Mouse (Mus musculus): Measurements from ENCODE around the gene Ptp4a2. TPM values are rescaled to one million over a fixed set of nuclear protein-coding genes. Genes with fewer than 3 reads are reported as not detected.
"Not testable (repeated sequence)": the region's sequence is repeated elsewhere in the genome, so short reads cannot be mapped to it uniquely, and the experiment has no call there.

Gene Ptp4a2
- polyA plus RNA-seq (2015; fragmentation: Nextera tagmentation; extraction: Ambion mirVana) = 228 and 238 TPM in 2 replicates

- H3K4me1 ChIP-seq (replicated peaks) = peaks cover 6% of the 10 kb centered on the region
- no peak within 1 kb of the TSS for H3K27ac ChIP-seq (replicated peaks)
- no peak; the same call in 1 of the 2 replicates for ATAC-seq (ENCODE audit: low FRiP score, low read depth)
- H3K27me3 ChIP-seq = peaks cover 8% of the 10 kb centered on the region
- H3K36me3 ChIP-seq = no peaks in the 10 kb centered on the region
- no peak within 1 kb of the TSS for H3K9ac ChIP-seq
- H3K4me2 ChIP-seq = peak within 1 kb of the TSS; percentile 54
- H3K4me3 ChIP-seq = peak within 1 kb of the TSS; percentile 27
- H3K9me3 ChIP-seq = no peaks in the 10 kb centered on the region
- 23% methylated on average over 35 of the region's 35 CpGs for WGBS
These were observed at the start of gene Ptp4a2 for GRCm38 (mm10) chr4:129810798-129811604. TSS of gene Ptp4a2 (plus strand) at chr4:129811219.

- no peaks in the 10 kb centered on the region for H3K36me3 ChIP-seq
- no peak for ATAC-seq (ENCODE audit: low FRiP score, low read depth)
- no peak overlapping the region for H3K4me3 ChIP-seq
- WGBS = 94% methylated on average over 12 of the region's 12 CpGs
- H3K9me3 ChIP-seq = no peaks in the 10 kb centered on the region
- no peaks in the 10 kb centered on the region for H3K4me1 ChIP-seq (replicated peaks)
- H3K27me3 ChIP-seq = no peaks in the 10 kb centered on the region
- no peak overlapping the region for H3K27ac ChIP-seq (replicated peaks)
- H3K9ac ChIP-seq = no peak overlapping the region
- no peak overlapping the region for H3K4me2 ChIP-seq
These were observed 49.4 kb upstream of the Ptp4a2 start for GRCm38 (mm10) chr4:129761606-129762005.

- H3K4me1 ChIP-seq (replicated peaks); H3K27me3 ChIP-seq; H3K36me3 ChIP-seq; ATAC-seq (ENCODE audit: low FRiP score, low read depth); H3K9me3 ChIP-seq; H3K27ac ChIP-seq (replicated peaks); H3K4me3 ChIP-seq; H3K9ac ChIP-seq; H3K4me2 ChIP-seq: not testable (repeated sequence)
- 89% methylated on average over 1 of the region's 1 CpGs for WGBS
These were observed 48.5 kb upstream of the Ptp4a2 start for GRCm38 (mm10) chr4:129762496-129762895.

GRCm38 (mm10) chr4:129765351-129765750 lies 45.7 kb upstream of the Ptp4a2 start:
- WGBS = 91% methylated on average over 3 of the region's 3 CpGs
- Histone ChIP-seq H3K27me3 (no peaks in the 10 kb centered on the region), H3K36me3 (no peaks in the 10 kb centered on the region), H3K4me1 (replicated peaks) (no peaks in the 10 kb centered on the region), H3K9me3 (no peaks in the 10 kb centered on the region), H3K9ac (no peak overlapping the region), H3K27ac (replicated peaks) (no peak overlapping the region), H3K4me2 (no peak overlapping the region), H3K4me3 (no peak overlapping the region)
- ATAC-seq (ENCODE audit: low FRiP score, low read depth) = no peak

- no peak for ATAC-seq (ENCODE audit: low FRiP score, low read depth)
- WGBS = 62% methylated on average over 8 of the region's 8 CpGs
- H3K27ac ChIP-seq (replicated peaks) = no peak overlapping the region
- H3K4me3 ChIP-seq = no peak overlapping the region
- no peaks in the 10 kb centered on the region for H3K27me3 ChIP-seq
- H3K9ac ChIP-seq = no peak overlapping the region
- H3K9me3 ChIP-seq = no peaks in the 10 kb centered on the region
- no peaks in the 10 kb centered on the region for H3K36me3 ChIP-seq
- peaks cover 18% of the 10 kb centered on the region for H3K4me1 ChIP-seq (replicated peaks)
- H3K4me2 ChIP-seq = no peak overlapping the region
These were observed 43.2 kb upstream of the Ptp4a2 start for GRCm38 (mm10) chr4:129767782-129768181.

GRCm38 (mm10) chr4:129768742-129769141 lies 42.3 kb upstream of the Ptp4a2 start:
- not testable (repeated sequence) for H3K27me3 ChIP-seq; ATAC-seq (ENCODE audit: low FRiP score, low read depth); H3K4me3 ChIP-seq; H3K4me2 ChIP-seq; H3K36me3 ChIP-seq; H3K27ac ChIP-seq (replicated peaks); H3K9me3 ChIP-seq; H3K9ac ChIP-seq
- WGBS = 79% methylated on average over 3 of the region's 3 CpGs
- H3K4me1 ChIP-seq (replicated peaks) = peaks cover 18% of the 10 kb centered on the region

- ATAC-seq (ENCODE audit: low FRiP score, low read depth) = no peak
These were observed 40.4 kb upstream of the Ptp4a2 start for GRCm38 (mm10) chr4:129770600-129770999.

GRCm38 (mm10) chr4:129771314-129771671 lies 39.7 kb upstream of the Ptp4a2 start:
- H3K4me3 ChIP-seq = no peak overlapping the region
- ATAC-seq (ENCODE audit: low FRiP score, low read depth) = peak; percentile 51; the same call in 1 of the 2 replicates
- peak overlapping the region; percentile 62 for H3K27ac ChIP-seq (replicated peaks)
- H3K4me1 ChIP-seq (replicated peaks) = peaks cover 26% of the 10 kb centered on the region
- peak overlapping the region; percentile 43 for H3K4me2 ChIP-seq
- 16% methylated on average over 7 of the region's 7 CpGs for WGBS
- H3K9me3 ChIP-seq = no peaks in the 10 kb centered on the region
- no peaks in the 10 kb centered on the region for H3K27me3 ChIP-seq
- H3K9ac ChIP-seq = no peak overlapping the region
- no peaks in the 10 kb centered on the region for H3K36me3 ChIP-seq

More at GRCm38 (mm10) chr4:129770600-129770999, 40.4 kb upstream of the Ptp4a2 start:
- Histone ChIP-seq H3K9ac (no peak overlapping the region), H3K9me3 (no peaks in the 10 kb centered on the region), H3K4me1 (replicated peaks) (peaks cover 25% of the 10 kb centered on the region), H3K4me2 (no peak overlapping the region), H3K27me3 (no peaks in the 10 kb centered on the region), H3K36me3 (no peaks in the 10 kb centered on the region), H3K27ac (replicated peaks) (no peak overlapping the region), H3K4me3 (no peak overlapping the region)
- WGBS = 65% methylated on average over 6 of the region's 6 CpGs

- peaks cover 26% of the 10 kb centered on the region for H3K4me1 ChIP-seq (replicated peaks)
- peak overlapping the region; percentile 62 for H3K27ac ChIP-seq (replicated peaks)
- 4% methylated on average over 21 of the region's 21 CpGs for WGBS
- no peaks in the 10 kb centered on the region for H3K27me3 ChIP-seq
- ATAC-seq (ENCODE audit: low FRiP score, low read depth) = peak; percentile 80
- no peaks in the 10 kb centered on the region for H3K9me3 ChIP-seq
- H3K9ac ChIP-seq = no peak overlapping the region
- H3K36me3 ChIP-seq = no peaks in the 10 kb centered on the region
- no peak overlapping the region for H3K4me3 ChIP-seq
- peak overlapping the region; percentile 43 for H3K4me2 ChIP-seq
These were observed 39.1 kb upstream of the Ptp4a2 start for GRCm38 (mm10) chr4:129771672-129772521.

GRCm38 (mm10) chr4:129781881-129782675 lies 28.9 kb upstream of the Ptp4a2 start:
- no peaks in the 10 kb centered on the region for H3K9me3 ChIP-seq
- no peaks in the 10 kb centered on the region for H3K36me3 ChIP-seq
- 11% methylated on average over 4 of the region's 4 CpGs for WGBS
- ATAC-seq (ENCODE audit: low FRiP score, low read depth) = peak; percentile 82; the same call in 1 of the 2 replicates
- H3K27me3 ChIP-seq = no peaks in the 10 kb centered on the region
- H3K27ac ChIP-seq (replicated peaks) = peak overlapping the region; percentile 17; the same call in 1 of the 2 replicates
- no peak overlapping the region for H3K9ac ChIP-seq
- peaks cover 12% of the 10 kb centered on the region for H3K4me1 ChIP-seq (replicated peaks)
- H3K4me2 ChIP-seq = no peak overlapping the region
- no peak overlapping the region for H3K4me3 ChIP-seq

GRCm38 (mm10) chr4:129782857-129783331 lies 28.1 kb upstream of the Ptp4a2 start:
- Histone ChIP-seq H3K9me3 (no peaks in the 10 kb centered on the region), H3K9ac (no peak overlapping the region), H3K27me3 (no peaks in the 10 kb centered on the region), H3K4me2 (no peak overlapping the region), H3K27ac (replicated peaks) (peak overlapping the region; percentile 17; the same call in 1 of the 2 replicates), H3K4me1 (replicated peaks) (peaks cover 12% of the 10 kb centered on the region), H3K4me3 (no peak overlapping the region), H3K36me3 (no peaks in the 10 kb centered on the region)
- WGBS = 32% methylated on average over 3 of the region's 3 CpGs
- ATAC-seq (ENCODE audit: low FRiP score, low read depth) = peak; percentile 54; the same call in 1 of the 2 replicates
